Mouse (Mus musculus) myocyte (in vitro differentiated cells): Measurements from ENCODE around the gene Rpp30. TPM values are rescaled to one million over a fixed set of nuclear protein-coding genes. Genes with fewer than 3 reads are reported as not detected.
A peak's percentile ranks its signal among the peaks of the same experiment; 100 is the strongest.

Experiments used
- H3K27me3 ChIP-seq: one replicate; pipeline ENCODE4 v1.6.1; 2011; ENCODE audit not compliant: control insufficient read depth, insufficient read depth, insufficient read length
- H3K36me3 ChIP-seq: one replicate; pipeline ENCODE4 v1.6.1; 2011; ENCODE audit not compliant: control insufficient read depth, insufficient read depth
- H3K4me2 ChIP-seq: one replicate; pipeline ENCODE4 v1.6.1; 2011; ENCODE audit warnings: low read depth, control low read depth
- H3K4me3 ChIP-seq: one replicate; pipeline ENCODE4 v1.5.1; 2011; ENCODE audit warnings: mild to moderate bottlenecking, control low read depth, moderate library complexity
- H3K79me2 ChIP-seq: one replicate; pipeline ENCODE4 v1.6.1; 2011; ENCODE audit not compliant: control insufficient read depth, insufficient read depth
- H3ac ChIP-seq: one replicate; pipeline ENCODE4 v1.6.1; 2011; ENCODE audit not compliant: control insufficient read depth, insufficient read length
- CEBPB ChIP-seq: IDR thresholded peaks from 2 replicates; pipeline ENCODE4 v1.6.1; 2011; ENCODE audit warnings: mild to moderate bottlenecking, moderate library complexity; ENCODE audit not compliant: poor library complexity, insufficient read depth, severe bottlenecking
- E2F4 ChIP-seq: IDR thresholded peaks from one replicate; pipeline ENCODE4 v1.6.1; 2011; ENCODE audit warnings: mild to moderate bottlenecking, control low read depth, moderate library complexity; ENCODE audit not compliant: insufficient read depth
- MAX ChIP-seq: IDR thresholded peaks from one replicate; pipeline ENCODE4 v1.6.1; 2011; ENCODE audit warnings: low read depth, mild to moderate bottlenecking, control low read depth
- MYOD1 ChIP-seq, 3 experiments: IDR thresholded peaks; one replicate each; pipeline ENCODE4 v1.6.1; 2011; ENCODE audit warnings: control low read depth in 2 of 3, low read depth in 2 of 3, mild to moderate bottlenecking in 2 of 3, moderate library complexity in 1 of 3; ENCODE audit not compliant: insufficient read length in 2 of 3, control insufficient read depth in 1 of 3
- MYOG ChIP-seq, 3 experiments: IDR thresholded peaks; one replicate each; pipeline ENCODE4 v1.6.1; 2011; ENCODE audit warnings: control low read depth in 2 of 3, low read depth in 2 of 3, mild to moderate bottlenecking in 2 of 3; ENCODE audit not compliant: insufficient read length in 2 of 3, control insufficient read depth in 1 of 3, insufficient read depth in 1 of 3
- POLR2A ChIP-seq: IDR thresholded peaks from one replicate; pipeline ENCODE4 v1.6.1; 2011; ENCODE audit warnings: low read depth, mild to moderate bottlenecking, control low read depth, moderate library complexity; ENCODE audit not compliant: insufficient read length
- POLR2AphosphoS2 ChIP-seq: IDR thresholded peaks from one replicate; pipeline ENCODE4 v1.6.1; 2011; ENCODE audit warnings: low read depth, control low read depth; ENCODE audit not compliant: insufficient read length
- REST ChIP-seq: IDR thresholded peaks from one replicate; pipeline ENCODE4 v1.6.1; 2011; ENCODE audit warnings: mild to moderate bottlenecking, control low read depth, moderate library complexity; ENCODE audit not compliant: insufficient read depth, insufficient read length
- SRF ChIP-seq: IDR thresholded peaks from one replicate; pipeline ENCODE4 v1.6.1; 2011; ENCODE audit warnings: low read depth; ENCODE audit not compliant: control insufficient read depth, insufficient read length
- TCF12 ChIP-seq: IDR thresholded peaks from one replicate; pipeline ENCODE4 v1.6.1; 2011; ENCODE audit warnings: mild to moderate bottlenecking, control low read depth; ENCODE audit not compliant: poor library complexity, insufficient read depth, severe bottlenecking
- TCF3 ChIP-seq: IDR thresholded peaks from one replicate; pipeline ENCODE4 v1.6.1; 2011; ENCODE audit warnings: low read depth, control low read depth; ENCODE audit not compliant: insufficient read length
- USF1 ChIP-seq: IDR thresholded peaks from one replicate; pipeline ENCODE4 v1.6.1; 2011; ENCODE audit warnings: low read depth, mild to moderate bottlenecking, control low read depth, moderate library complexity
- polyA plus RNA-seq: library from polyadenylated mRNA; unstranded; fragments of >200 nt; fragmentation: generic; extraction: Trizol; gene quantifications from one replicate; pipeline ENCODE4 v1.2.1, GENCODE M21; 2012; ENCODE audit warnings: missing spikeins

Gene Rpp30
- polyA plus RNA-seq, 1 experiment, result 17.5 TPM

DNA sequence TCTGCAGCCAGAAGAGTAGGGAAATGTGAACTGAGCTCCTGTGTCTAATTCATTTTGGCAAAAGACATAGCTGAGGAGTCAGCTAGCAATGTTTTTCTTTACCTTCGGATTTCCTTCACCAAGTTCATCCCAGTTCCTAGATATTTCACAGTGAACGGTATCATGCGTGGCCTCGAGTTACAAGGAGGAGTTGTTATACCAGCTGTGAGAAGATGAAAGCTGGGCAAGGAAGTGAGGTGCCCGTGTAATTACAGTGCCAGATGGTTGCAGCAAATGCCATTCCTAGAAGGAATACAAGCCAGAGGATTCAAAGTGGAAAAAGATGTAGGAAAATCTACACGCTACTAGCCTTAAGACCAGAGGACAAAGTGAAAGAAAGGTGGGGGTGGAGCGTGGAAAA, 15.4 kb downstream of the Rpp30 start:
- no peak overlapping the region for H3K4me3 ChIP-seq
- peaks cover 44% of the 10 kb centered on the region for H3K36me3 ChIP-seq
- no peak for TF ChIP-seq E2F4
- no peak for TF ChIP-seq POLR2A
- H3K27me3 ChIP-seq, result no peaks in the 10 kb centered on the region
- H3ac ChIP-seq, result no peak overlapping the region
- H3K4me2 ChIP-seq, result no peak overlapping the region
- H3K79me2 ChIP-seq, result no peaks in the 10 kb centered on the region

DNA sequence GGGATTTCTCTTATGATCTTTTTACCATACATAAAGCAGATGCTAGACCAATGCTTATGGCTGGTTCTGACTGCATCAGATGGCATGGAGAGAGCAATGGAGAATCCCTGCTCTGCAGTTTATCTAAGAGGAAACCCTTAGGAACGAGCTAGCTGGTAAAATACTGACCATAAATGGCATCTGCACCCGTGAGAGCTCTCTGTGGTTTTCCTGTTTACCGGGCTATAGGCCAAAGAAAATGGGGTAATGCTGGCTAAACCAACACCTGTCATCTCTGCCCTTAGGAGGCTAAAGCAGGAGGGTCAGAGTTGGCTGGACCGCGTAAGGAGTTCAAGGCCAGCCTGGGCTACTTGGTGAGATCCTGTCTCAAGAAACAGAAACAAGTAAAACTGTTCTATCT, 20.4 kb downstream of the Rpp30 start:
- no peak for TF ChIP-seq MAX
- no peak for TF ChIP-seq MYOG (IDR thresholded peaks at IDR 0.05; ENCODE audit: control insufficient read depth in 1 of 3, insufficient read depth in 1 of 3, insufficient read length in 2 of 3, low read depth in 2 of 3)
- no peak for TF ChIP-seq E2F4
- peak; percentile 73 for TF ChIP-seq SRF
- TF ChIP-seq TCF12, result no peak
- TF ChIP-seq REST, result no peak
- TF ChIP-seq MYOD1 (IDR thresholded peaks at IDR 0.05; ENCODE audit: control insufficient read depth in 1 of 3, insufficient read length in 2 of 3, low read depth in 2 of 3), result peak in 2 of 3 experiments; percentile 49
- no peak for TF ChIP-seq CEBPB
- no peak for TF ChIP-seq USF1
- TF ChIP-seq TCF3, result no peak
- H3ac ChIP-seq, result no peak overlapping the region
- H3K27me3 ChIP-seq, result no peaks in the 10 kb centered on the region
- no peak overlapping the region for H3K4me2 ChIP-seq
- H3K4me3 ChIP-seq, result no peak overlapping the region
- H3K79me2 ChIP-seq, result no peaks in the 10 kb centered on the region
- H3K36me3 ChIP-seq, result peaks cover 34% of the 10 kb centered on the region

DNA sequence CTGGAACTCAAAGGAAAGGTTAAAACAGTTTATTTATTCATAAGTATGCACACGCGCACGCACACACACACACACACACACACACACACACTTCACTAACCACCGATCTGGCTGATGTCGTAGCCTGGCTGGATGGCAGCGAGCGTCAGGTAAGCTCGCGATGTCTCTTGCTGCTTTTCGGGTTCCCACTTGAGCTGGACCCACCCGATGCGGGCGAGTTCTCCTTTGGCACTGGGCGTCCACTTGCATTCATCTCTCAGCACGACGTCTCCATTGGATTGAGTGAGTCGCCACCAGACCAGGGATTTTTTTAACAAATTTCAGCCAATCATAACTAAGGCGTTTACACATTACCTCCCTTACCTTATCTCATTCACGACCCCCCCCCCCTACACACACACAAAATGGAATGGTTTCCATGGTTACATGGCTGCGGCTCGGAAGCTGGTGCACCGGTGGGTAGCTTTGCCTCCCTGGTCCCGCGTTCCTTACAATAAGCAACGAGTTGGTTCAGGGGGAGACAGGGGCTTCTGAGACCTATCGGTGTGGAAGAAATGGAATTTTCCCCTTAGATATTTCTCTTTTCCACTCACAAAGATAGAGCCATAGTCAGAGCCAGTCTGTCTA, 25.9 kb downstream of the Rpp30 start:
- Histone ChIP-seq H3K4me2 (no peak overlapping the region), H3K4me3 (no peak overlapping the region), H3K27me3 (no peaks in the 10 kb centered on the region), H3K79me2 (no peaks in the 10 kb centered on the region), H3ac (no peak overlapping the region), H3K36me3 (peaks cover 28% of the 10 kb centered on the region)
- TF ChIP-seq SRF (no peak), POLR2AphosphoS2 (peak; percentile 25)

DNA sequence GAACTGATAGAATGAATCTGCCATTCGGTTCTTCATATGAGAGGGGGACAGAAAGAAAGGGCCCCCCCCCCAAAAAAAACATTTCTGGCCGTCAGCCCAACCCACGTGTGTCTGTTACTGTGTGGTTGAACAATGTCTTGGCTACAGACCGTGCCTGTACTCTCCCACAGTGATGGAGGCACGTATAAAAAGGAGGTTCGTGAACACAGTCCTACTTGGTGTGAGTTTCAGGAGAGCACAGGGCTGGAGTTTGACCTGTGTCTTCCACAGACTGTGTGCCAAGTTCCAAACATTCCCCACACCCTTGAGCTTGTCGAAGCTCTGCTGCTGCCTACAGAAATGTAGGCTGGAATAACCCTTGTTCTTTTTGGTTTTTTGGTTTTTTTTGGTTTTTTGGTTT, 26.9 kb downstream of the Rpp30 start:
- H3K27me3 ChIP-seq, result no peaks in the 10 kb centered on the region
- no peak overlapping the region for H3K4me3 ChIP-seq
- peaks cover 34% of the 10 kb centered on the region for H3K36me3 ChIP-seq
- TF ChIP-seq POLR2AphosphoS2 (peak; percentile 97), POLR2A (peak; percentile 42), REST (no peak)
- H3ac ChIP-seq, result no peak overlapping the region
- no peak overlapping the region for H3K4me2 ChIP-seq
- peaks cover 6% of the 10 kb centered on the region for H3K79me2 ChIP-seq

DNA sequence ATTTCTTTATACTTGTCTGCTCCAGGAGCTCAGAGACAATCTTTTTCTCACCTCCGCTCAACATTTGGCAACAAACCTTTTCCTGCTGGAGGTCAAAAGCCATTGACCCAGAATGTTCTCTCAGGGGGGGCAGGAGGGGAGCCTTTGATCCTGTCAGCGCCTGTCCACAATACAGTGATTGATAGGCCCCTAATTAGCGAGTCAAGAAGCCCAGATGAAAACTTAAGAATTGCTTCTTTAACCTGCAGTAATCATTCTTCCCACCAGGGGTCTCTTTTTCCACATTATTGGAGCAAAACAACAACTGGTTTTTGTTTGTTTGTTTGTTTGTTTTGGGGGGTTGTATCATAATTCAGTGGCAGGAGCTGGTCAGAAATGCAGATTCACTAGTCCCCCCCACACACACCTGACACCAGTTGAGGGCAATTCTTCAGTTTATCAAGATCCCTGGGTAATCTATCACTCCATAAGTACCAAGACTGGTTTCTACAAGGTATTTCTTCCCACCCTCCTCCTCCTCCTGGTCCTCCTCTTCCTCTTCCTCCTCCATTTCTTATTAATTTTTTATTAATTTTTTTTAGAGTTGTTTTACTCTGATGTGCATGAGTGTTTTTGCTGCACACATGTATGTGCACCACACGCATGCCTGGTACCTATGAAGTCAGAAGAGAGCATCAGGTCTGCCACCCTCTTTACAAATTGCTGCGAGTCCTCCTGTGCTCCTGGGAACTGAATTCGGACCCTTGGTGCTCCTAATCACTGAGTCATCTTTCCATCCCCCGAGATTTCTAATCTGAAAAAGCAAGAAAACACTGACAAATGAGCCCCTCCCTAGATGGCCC, 27.8 kb downstream of the Rpp30 start:
- no peak overlapping the region for H3K4me2 ChIP-seq
- no peak overlapping the region for H3K4me3 ChIP-seq
- peaks cover 39% of the 10 kb centered on the region for H3K36me3 ChIP-seq
- H3K27me3 ChIP-seq, result no peaks in the 10 kb centered on the region
- no peak overlapping the region for H3ac ChIP-seq
- peaks cover 10% of the 10 kb centered on the region for H3K79me2 ChIP-seq
- TF ChIP-seq POLR2AphosphoS2, result peak; percentile 54
- no peak for TF ChIP-seq TCF12
- TF ChIP-seq REST, result no peak
- peak; percentile 34 for TF ChIP-seq POLR2A

DNA sequence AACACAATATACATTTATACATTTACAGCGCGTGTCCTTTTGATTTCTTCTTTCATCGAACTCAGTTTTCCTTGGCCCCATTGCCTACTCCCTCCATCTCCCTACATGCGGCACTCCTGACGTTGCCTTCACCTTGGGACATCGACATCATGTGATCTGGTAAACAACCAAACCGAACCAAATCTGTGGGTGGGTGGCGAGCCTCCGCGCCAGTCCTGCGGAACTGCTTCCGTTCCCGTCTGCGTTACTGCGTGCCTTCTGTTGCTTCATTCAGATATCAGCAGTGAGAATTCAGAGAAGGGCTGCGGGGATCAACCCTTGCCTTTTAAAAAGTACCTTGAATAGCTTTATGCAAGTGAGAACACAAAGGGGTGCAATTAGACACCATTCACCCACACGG, 28.5 kb downstream of the Rpp30 start:
- Histone ChIP-seq H3K79me2 (peaks cover 17% of the 10 kb centered on the region), H3K27me3 (no peaks in the 10 kb centered on the region), H3K4me3 (no peak overlapping the region), H3ac (no peak overlapping the region), H3K36me3 (peaks cover 46% of the 10 kb centered on the region), H3K4me2 (no peak overlapping the region)
- TF ChIP-seq POLR2A (peak; percentile 54), USF1 (no peak), SRF (no peak), POLR2AphosphoS2 (peak; percentile 89)
